ENCODE assay signal across 8 mouse cellular contexts in the genomic region with DNA sequence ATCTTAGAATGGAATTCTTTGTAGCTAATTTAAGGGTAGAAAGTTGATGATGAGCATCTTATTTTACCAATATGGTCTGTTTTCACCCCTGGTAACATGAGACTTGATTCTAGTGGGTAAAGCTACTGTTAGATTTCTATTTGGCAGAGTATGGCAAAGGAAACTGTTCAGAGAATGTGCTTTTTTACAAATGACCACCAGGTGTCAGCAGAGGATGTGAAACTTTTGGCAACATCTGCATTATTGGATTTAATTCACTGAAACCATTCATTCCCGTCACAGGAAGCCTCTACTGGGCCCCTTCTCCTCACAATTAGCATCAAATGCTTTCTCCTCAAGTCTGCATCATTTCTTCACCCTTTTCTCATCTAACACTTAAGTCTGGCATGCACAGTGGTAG.
DNase-seq lines count a peak whose midpoint lies in the region; ATAC-seq and TF ChIP-seq lines count a peak whose summit lies in the region.

No protein-coding gene starts in this region.

- no peaks in the 10 kb centered on the region for H3K4me1 ChIP-seq in kidney, postnatal 0 days (replicated peaks; ENCODE audit: insufficient read depth, low read length)
- H3K4me1 ChIP-seq in kidney, embryonic 14.5 days (ENCODE audit: control insufficient read depth, insufficient read depth, low read length), result no peaks in the 10 kb centered on the region
- peaks cover 6% of the 10 kb centered on the region; the same call in 1 of the 2 replicates for H3K4me1 ChIP-seq in forebrain, embryonic 16.5 days (replicated peaks; ENCODE audit: control insufficient read depth, insufficient read depth, low read length)

- H3K27ac ChIP-seq in kidney, postnatal 0 days, result no peak overlapping the region
- no peak overlapping the region for H3K27ac ChIP-seq in kidney, embryonic 14.5 days (ENCODE audit: low read depth, low read length)
- no peak overlapping the region for H3K27ac ChIP-seq in forebrain, embryonic 16.5 days (ENCODE audit: low read length)

- no peak overlapping the region for H3K4me3 ChIP-seq in kidney, postnatal 0 days (replicated peaks; ENCODE audit: low read depth, low read length)
- no peak overlapping the region for H3K4me3 ChIP-seq in kidney, embryonic 14.5 days (ENCODE audit: low read length)
- H3K4me3 ChIP-seq in forebrain, embryonic 16.5 days (replicated peaks; ENCODE audit: low read length), result no peak overlapping the region

- no peaks in the 10 kb centered on the region for H3K27me3 ChIP-seq in kidney, postnatal 0 days (ENCODE audit: insufficient read depth, low read length)
- H3K27me3 ChIP-seq in kidney, embryonic 14.5 days (ENCODE audit: control insufficient read depth, insufficient read depth, low read length), result no peaks in the 10 kb centered on the region
- no peaks in the 10 kb centered on the region for H3K27me3 ChIP-seq in forebrain, embryonic 16.5 days (replicated peaks; ENCODE audit: control insufficient read depth, insufficient read depth, low read length)

- no peaks in the 10 kb centered on the region for H3K36me3 ChIP-seq in kidney, postnatal 0 days (ENCODE audit: insufficient read depth, low read length)
- H3K36me3 ChIP-seq in kidney, embryonic 14.5 days (ENCODE audit: control insufficient read depth, insufficient read depth, low read length), result no peaks in the 10 kb centered on the region
- H3K36me3 ChIP-seq in forebrain, embryonic 16.5 days (ENCODE audit: control insufficient read depth, insufficient read depth), result no peaks in the 10 kb centered on the region

- peak; percentile 79 for TF ChIP-seq CTCF in kidney, postnatal 0 days (IDR thresholded peaks at IDR 0.05; ENCODE audit: low read depth)

- no peak overlapping the region for H3K4me2 ChIP-seq in kidney, postnatal 0 days (ENCODE audit: low read length)
- H3K4me2 ChIP-seq in kidney, embryonic 14.5 days (replicated peaks; ENCODE audit: low read depth, low read length), result no peak overlapping the region
- H3K4me2 ChIP-seq in forebrain, embryonic 16.5 days (ENCODE audit: low read length), result no peak overlapping the region

- no peaks in the 10 kb centered on the region for H3K9me3 ChIP-seq in kidney, postnatal 0 days (replicated peaks; ENCODE audit: low read length)
- no peaks in the 10 kb centered on the region for H3K9me3 ChIP-seq in kidney, embryonic 14.5 days (ENCODE audit: control insufficient read depth, low read length)
- H3K9me3 ChIP-seq in forebrain, embryonic 16.5 days (ENCODE audit: control insufficient read depth, low read length), result no peaks in the 10 kb centered on the region

- DNase-seq in CD4-positive, CD25-positive, alpha-beta regulatory T cell, adult 2 months (ENCODE audit: low read depth, low spot score), result peak; percentile 54
- peak; percentile 71 for DNase-seq in kidney, postnatal 0 days (ENCODE audit: low spot score)
- DNase-seq in MN1 (ENCODE audit: low spot score), result peak; percentile 61
- DNase-seq in induced T-regulatory cell, adult 2 months (ENCODE audit: low read depth), result peak; percentile 42

- no peak for ATAC-seq in CD4-positive, CD25-positive, alpha-beta regulatory T cell, adult 4 months
- ATAC-seq in kidney, postnatal 0 days (replicated peaks; ENCODE audit: low FRiP score, low read depth), result no peak
- ATAC-seq in kidney, embryonic 14.5 days (ENCODE audit: low FRiP score, low TSS enrichment), result no peak
- no peak for ATAC-seq in activated CD4-positive, CD25-positive, alpha-beta regulatory T cell, adult 4 months
- ATAC-seq in forebrain, embryonic 16.5 days, result no peak; the same call in 1 of the 2 replicates

- no peak overlapping the region for H3K9ac ChIP-seq in kidney, postnatal 0 days (ENCODE audit: low read depth, low read length)
- H3K9ac ChIP-seq in kidney, embryonic 14.5 days (ENCODE audit: low read depth, low read length), result no peak overlapping the region
- no peak overlapping the region for H3K9ac ChIP-seq in forebrain, embryonic 16.5 days (replicated peaks; ENCODE audit: low read depth, low read length)

- 15% methylated on average over 1 of the region's 1 CpGs for WGBS in kidney, postnatal 0 days
- 36% methylated on average over 1 of the region's 1 CpGs for WGBS in kidney, embryonic 14.5 days
- WGBS in forebrain, embryonic 16.5 days, result 6% methylated on average over 1 of the region's 1 CpGs
